Mouse (Mus musculus): ENCODE results near the gene Ces4a. TPM values are rescaled to one million over a fixed set of nuclear protein-coding genes. Genes with fewer than 3 reads are reported as not detected.
A peak's percentile ranks its signal among the peaks of the same experiment; 100 is the strongest.

Gene Ces4a
- polyA plus RNA-seq, 1 experiment from 2014 or later, result not detected

DNA sequence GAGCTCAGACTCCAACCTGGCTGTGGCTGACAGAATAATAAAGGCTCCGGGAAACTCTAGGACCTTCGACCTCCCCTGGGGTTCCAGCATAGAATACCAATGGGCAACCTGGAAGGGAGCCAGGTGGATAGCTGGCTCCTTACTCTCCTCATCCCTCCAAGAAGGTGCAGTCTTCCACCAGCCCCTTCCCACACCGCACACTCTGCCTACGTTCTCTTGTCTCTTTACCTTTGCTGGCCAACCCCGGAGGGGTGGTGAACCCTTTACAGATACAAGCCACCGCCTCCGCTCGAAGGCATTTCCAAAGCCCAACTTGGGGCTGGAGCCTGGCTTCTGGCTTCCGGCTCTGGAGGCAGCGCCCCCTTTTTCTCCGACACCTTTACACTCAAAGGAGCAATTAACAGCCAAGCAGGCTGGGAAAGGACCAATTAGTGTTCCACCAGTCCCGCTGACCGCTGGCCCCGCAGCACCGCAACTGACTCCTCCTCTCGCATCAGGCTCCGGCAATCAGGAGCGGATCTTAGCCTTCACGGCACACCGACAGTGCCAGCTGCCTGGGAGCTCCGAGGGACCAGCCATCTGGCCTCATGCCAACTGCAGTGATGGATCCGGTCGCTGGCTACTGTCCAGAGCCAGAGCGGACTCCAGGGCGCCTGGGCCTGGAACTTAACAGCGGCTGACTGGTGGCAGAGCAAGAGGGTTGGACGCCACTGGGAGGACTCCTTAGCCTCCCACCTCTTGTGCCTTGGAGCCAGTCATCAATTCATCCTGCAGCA is 21.2 kb downstream of the Ces4a start:
- 1% methylated on average over 27 of the region's 27 CpGs for WGBS
- H3K4me3 ChIP-seq, result peak overlapping the region; percentile 30

DNA sequence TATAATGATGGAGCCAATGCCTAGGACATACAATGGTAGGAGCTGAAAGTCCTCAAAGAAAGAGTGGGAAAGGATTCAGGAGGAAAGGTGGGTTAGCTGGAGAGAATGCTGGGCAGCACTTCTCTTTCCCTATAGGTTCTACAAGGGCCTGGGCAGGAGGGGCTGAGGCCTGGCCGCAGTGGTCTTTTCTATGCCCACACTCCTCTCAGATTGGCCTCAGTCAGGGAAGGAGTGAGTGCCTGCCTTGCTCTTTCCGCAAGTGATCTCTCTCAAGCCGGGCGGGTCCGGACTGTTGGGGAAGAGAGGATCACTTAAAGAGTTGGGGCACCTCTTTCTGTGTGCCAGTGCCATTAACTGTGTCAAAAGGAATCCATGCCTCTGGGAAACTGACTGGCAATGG is 22.7 kb downstream of the Ces4a start:
- no peak overlapping the region for H3K27ac ChIP-seq (replicated peaks)
- no peak overlapping the region for H3K9ac ChIP-seq
- H3K4me1 ChIP-seq (replicated peaks), result peaks cover 16% of the 10 kb centered on the region
- 91% methylated on average over 5 of the region's 5 CpGs for WGBS
- no peak overlapping the region for H3K4me3 ChIP-seq
- H3K4me2 ChIP-seq, result no peak overlapping the region
- no peaks in the 10 kb centered on the region for H3K36me3 ChIP-seq
- H3K27me3 ChIP-seq, result peaks cover 33% of the 10 kb centered on the region
- H3K9me3 ChIP-seq, result no peaks in the 10 kb centered on the region
- ATAC-seq (ENCODE audit: low read depth), result no peak

More for the DNA sequence above, 21.2 kb downstream of the Ces4a start:
- Histone ChIP-seq H3K27ac (replicated peaks) (peak overlapping the region; percentile 78), H3K4me2 (peak overlapping the region; percentile 57), H3K4me1 (replicated peaks) (peaks cover 16% of the 10 kb centered on the region), H3K36me3 (no peaks in the 10 kb centered on the region), H3K9ac (peak overlapping the region; percentile 53), H3K9me3 (no peaks in the 10 kb centered on the region), H3K27me3 (peaks cover 33% of the 10 kb centered on the region)
- ATAC-seq (ENCODE audit: low read depth), result peak; percentile 93

DNA sequence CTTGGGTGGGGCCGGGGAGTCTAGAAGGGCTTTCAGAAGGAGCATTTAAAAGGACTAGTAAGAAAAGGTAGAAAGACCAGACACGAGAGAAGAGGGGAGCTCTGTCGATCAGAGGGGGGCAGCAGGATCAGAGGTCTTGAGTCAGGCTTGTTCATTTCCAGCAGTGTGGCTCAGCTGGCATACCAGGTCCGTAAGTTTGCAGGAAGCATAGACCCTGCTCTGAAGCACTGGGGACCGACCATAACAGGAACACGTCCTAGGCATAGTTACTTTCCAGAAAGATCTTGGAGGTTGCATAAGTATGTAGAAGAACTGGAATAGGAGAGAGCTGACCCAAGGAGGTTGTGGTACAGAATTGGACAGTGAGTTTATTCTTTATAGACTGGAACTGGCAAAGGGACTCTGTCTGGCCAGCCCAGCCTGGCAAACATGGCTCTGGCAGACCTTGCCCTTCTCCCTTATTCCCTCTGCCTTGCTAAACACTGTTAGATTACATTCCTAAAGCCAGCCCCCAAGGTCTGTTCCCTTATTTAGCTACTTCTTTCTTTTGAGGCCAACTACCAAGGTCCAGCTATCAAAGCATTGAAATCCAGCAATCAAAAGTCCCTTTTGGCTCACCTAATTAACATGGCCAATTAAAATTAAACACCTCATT is 23.6 kb downstream of the Ces4a start:
- no peaks in the 10 kb centered on the region for H3K36me3 ChIP-seq

GRCm38 (mm10) chr8:105157555-105157954 is 26.0 kb downstream of the Ces4a start:
- no peak overlapping the region for H3K4me2 ChIP-seq
- no peaks in the 10 kb centered on the region for H3K9me3 ChIP-seq
- H3K36me3 ChIP-seq, result no peaks in the 10 kb centered on the region
- H3K4me3 ChIP-seq, result no peak overlapping the region
- no peak overlapping the region for H3K9ac ChIP-seq
- H3K27me3 ChIP-seq, result peaks cover 18% of the 10 kb centered on the region
- H3K27ac ChIP-seq (replicated peaks), result no peak overlapping the region
- 60% methylated on average over 10 of the region's 10 CpGs for WGBS
- ATAC-seq (ENCODE audit: low read depth), result no peak
- H3K4me1 ChIP-seq (replicated peaks), result peaks cover 11% of the 10 kb centered on the region

More for the DNA sequence above, 23.6 kb downstream of the Ces4a start:
- no peak overlapping the region for H3K9ac ChIP-seq
- peaks cover 16% of the 10 kb centered on the region for H3K4me1 ChIP-seq (replicated peaks)
- H3K4me2 ChIP-seq, result no peak overlapping the region
- 84% methylated on average over 6 of the region's 6 CpGs for WGBS
- peaks cover 24% of the 10 kb centered on the region for H3K27me3 ChIP-seq
- H3K4me3 ChIP-seq, result no peak overlapping the region
- H3K9me3 ChIP-seq, result no peaks in the 10 kb centered on the region
- ATAC-seq (ENCODE audit: low read depth), result no peak
- H3K27ac ChIP-seq (replicated peaks), result no peak overlapping the region

DNA sequence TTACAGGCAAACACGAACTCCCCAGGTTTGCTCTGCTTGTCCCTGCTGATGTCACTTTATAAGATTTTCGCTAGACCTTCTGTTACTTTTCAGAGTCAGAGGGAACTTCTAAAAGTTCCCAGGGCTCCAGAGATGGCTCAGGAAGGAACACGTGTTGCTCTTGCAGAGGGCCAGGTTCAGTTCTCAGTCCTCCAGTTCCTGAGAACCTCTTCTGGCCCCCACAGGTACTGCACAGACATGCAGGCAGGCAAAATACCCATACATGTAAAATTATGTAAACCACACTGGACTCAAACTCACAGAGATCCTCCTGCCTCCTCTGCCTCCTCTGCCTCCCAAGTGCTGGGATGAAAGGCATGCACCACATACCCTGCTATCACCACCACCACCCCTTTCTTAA is 26.5 kb downstream of the Ces4a start:
- H3K4me3 ChIP-seq, result no peak overlapping the region
- no peak overlapping the region for H3K27ac ChIP-seq (replicated peaks)
- no peaks in the 10 kb centered on the region for H3K9me3 ChIP-seq
- H3K36me3 ChIP-seq, result no peaks in the 10 kb centered on the region
- no peak overlapping the region for H3K4me2 ChIP-seq
- no peak for ATAC-seq (ENCODE audit: low read depth)
- WGBS, result 74% methylated on average over 3 of the region's 3 CpGs
- no peak overlapping the region for H3K9ac ChIP-seq
- H3K4me1 ChIP-seq (replicated peaks), result peaks cover 6% of the 10 kb centered on the region
- peaks cover 16% of the 10 kb centered on the region for H3K27me3 ChIP-seq

GRCm38 (mm10) chr8:105161121-105161652 is 29.6 kb downstream of the Ces4a start:
- WGBS, result 58% methylated on average over 3 of the region's 3 CpGs
- Histone ChIP-seq H3K27ac (replicated peaks) (no peak overlapping the region), H3K36me3 (no peaks in the 10 kb centered on the region), H3K4me2 (no peak overlapping the region), H3K4me1 (replicated peaks) (no peaks in the 10 kb centered on the region), H3K9me3 (no peaks in the 10 kb centered on the region), H3K9ac (no peak overlapping the region), H3K27me3 (no peaks in the 10 kb centered on the region), H3K4me3 (no peak overlapping the region)
- ATAC-seq (ENCODE audit: low read depth), result no peak

- Histone ChIP-seq H3K4me2 (no peak overlapping the region), H3K4me1 (replicated peaks) (no peaks in the 10 kb centered on the region), H3K4me3 (no peak overlapping the region), H3K9ac (no peak overlapping the region), H3K36me3 (no peaks in the 10 kb centered on the region), H3K9me3 (no peaks in the 10 kb centered on the region), H3K27me3 (no peaks in the 10 kb centered on the region), H3K27ac (replicated peaks) (no peak overlapping the region)
- ATAC-seq (ENCODE audit: low read depth), result no peak
- WGBS, result 24% methylated on average over 6 of the region's 6 CpGs
Observed at GRCm38 (mm10) chr8:105164272-105164902, 32.8 kb downstream of the Ces4a start.

- peaks cover 3% of the 10 kb centered on the region; the same call in 1 of the 2 replicates for H3K4me1 ChIP-seq (replicated peaks)
- no peaks in the 10 kb centered on the region for H3K9me3 ChIP-seq
- no peak overlapping the region for H3K4me3 ChIP-seq
- H3K27ac ChIP-seq (replicated peaks), result no peak overlapping the region
- H3K36me3 ChIP-seq, result no peaks in the 10 kb centered on the region
- H3K4me2 ChIP-seq, result no peak overlapping the region
- ATAC-seq (ENCODE audit: low read depth), result no peak
- no peak overlapping the region for H3K9ac ChIP-seq
- no peaks in the 10 kb centered on the region for H3K27me3 ChIP-seq
- whole genome bisulfite sequencing, result 78% methylated on average over 2 of the region's 2 CpGs
Observed at GRCm38 (mm10) chr8:105165191-105165590, 33.6 kb downstream of the Ces4a start.

GRCm38 (mm10) chr8:105167116-105167515 is 35.5 kb downstream of the Ces4a start:
- Histone ChIP-seq H3K27ac (replicated peaks) (no peak overlapping the region), H3K27me3 (no peaks in the 10 kb centered on the region), H3K36me3 (no peaks in the 10 kb centered on the region), H3K4me2 (no peak overlapping the region), H3K9me3 (no peaks in the 10 kb centered on the region), H3K4me1 (replicated peaks) (peaks cover 8% of the 10 kb centered on the region), H3K4me3 (no peak overlapping the region), H3K9ac (no peak overlapping the region)
- ATAC-seq (ENCODE audit: low read depth), result no peak
- 79% methylated on average over 2 of the region's 2 CpGs for WGBS

DNA sequence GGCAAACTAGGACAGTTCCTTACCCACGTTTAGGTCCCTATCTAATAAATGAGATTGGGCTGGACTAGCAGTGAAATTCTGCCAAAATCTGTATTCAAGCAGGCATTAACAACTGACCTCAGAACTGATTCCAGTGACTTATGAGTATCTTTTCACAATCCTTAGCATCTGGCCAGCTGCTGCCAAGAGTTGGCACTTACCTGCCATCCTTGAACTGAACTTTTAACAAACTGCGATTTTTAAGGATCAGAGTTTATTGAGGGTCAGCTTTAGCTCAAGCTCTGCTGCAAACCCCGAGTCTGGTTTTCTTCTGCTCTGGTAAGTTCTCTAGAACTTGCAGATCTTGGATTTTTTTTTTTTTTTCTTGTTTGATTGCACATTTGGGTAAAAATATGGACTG is 38.0 kb downstream of the Ces4a start:
- H3K9ac ChIP-seq, result no peak overlapping the region
- no peaks in the 10 kb centered on the region for H3K36me3 ChIP-seq
- peak overlapping the region; percentile 77 for H3K4me2 ChIP-seq
- H3K9me3 ChIP-seq, result no peaks in the 10 kb centered on the region
- 0 out of 2 replicates have a peak overlapping the region, but pooled peaks have one; percentile 95 for H3K27ac ChIP-seq (replicated peaks)
- no peak overlapping the region for H3K4me3 ChIP-seq
- ATAC-seq (ENCODE audit: low read depth), result no peak
- WGBS, result 50% methylated on average over 3 of the region's 3 CpGs
- peaks cover 25% of the 10 kb centered on the region for H3K4me1 ChIP-seq (replicated peaks)
- no peaks in the 10 kb centered on the region for H3K27me3 ChIP-seq

- WGBS, result 4% methylated on average over 5 of the region's 5 CpGs
- Histone ChIP-seq H3K9me3 (no peaks in the 10 kb centered on the region), H3K36me3 (no peaks in the 10 kb centered on the region), H3K27me3 (no peaks in the 10 kb centered on the region), H3K27ac (replicated peaks) (peak overlapping the region; percentile 95), H3K4me1 (replicated peaks) (peaks cover 25% of the 10 kb centered on the region), H3K4me3 (peak overlapping the region; percentile 93), H3K9ac (peak overlapping the region; percentile 87), H3K4me2 (peak overlapping the region; percentile 77)
- ATAC-seq (ENCODE audit: low read depth), result peak; percentile 30
Observed at GRCm38 (mm10) chr8:105170041-105170380, 38.4 kb downstream of the Ces4a start.
